Mouse (Mus musculus): ENCODE measurements around the gene Olfr323. TPM values are rescaled to one million over a fixed set of nuclear protein-coding genes. Genes with fewer than 3 reads are reported as not detected.

Gene Olfr323
- polyA plus RNA-seq, 1 experiment from 2014 or later, result not detected

GRCm38 (mm10) chr11:58597837-58598236 is 32.5 kb downstream of the Olfr323 start:
- Histone ChIP-seq H3K27me3 (no peaks in the 10 kb centered on the region), H3K4me2 (no peak overlapping the region), H3K9me3 (no peaks in the 10 kb centered on the region), H3K9ac (no peak overlapping the region), H3K36me3 (no peaks in the 10 kb centered on the region), H3K4me3 (no peak overlapping the region), H3K4me1 (replicated peaks) (no peaks in the 10 kb centered on the region), H3K27ac (replicated peaks) (no peak overlapping the region)
- 90% methylated on average over 13 of the region's 13 CpGs for WGBS
- no peak for ATAC-seq (ENCODE audit: low read depth)

- Histone ChIP-seq H3K4me3 (no peak within 1 kb of the TSS), H3K9me3 (no peaks in the 10 kb centered on the region), H3K9ac (no peak within 1 kb of the TSS), H3K4me1 (replicated peaks) (no peaks in the 10 kb centered on the region), H3K36me3 (no peaks in the 10 kb centered on the region), H3K27ac (replicated peaks) (no peak within 1 kb of the TSS), H3K27me3 (no peaks in the 10 kb centered on the region), H3K4me2 (no peak within 1 kb of the TSS)
- no peak for ATAC-seq (ENCODE audit: low read depth)
- 83% methylated on average over 6 of the region's 6 CpGs for WGBS
Measured at GRCm38 (mm10) chr11:58594814-58595213, 35.5 kb downstream of the Olfr323 start, which contains the start of gene Olfr324. Gene Olfr324 (plus strand): TSS chr11:58595114.

DNA sequence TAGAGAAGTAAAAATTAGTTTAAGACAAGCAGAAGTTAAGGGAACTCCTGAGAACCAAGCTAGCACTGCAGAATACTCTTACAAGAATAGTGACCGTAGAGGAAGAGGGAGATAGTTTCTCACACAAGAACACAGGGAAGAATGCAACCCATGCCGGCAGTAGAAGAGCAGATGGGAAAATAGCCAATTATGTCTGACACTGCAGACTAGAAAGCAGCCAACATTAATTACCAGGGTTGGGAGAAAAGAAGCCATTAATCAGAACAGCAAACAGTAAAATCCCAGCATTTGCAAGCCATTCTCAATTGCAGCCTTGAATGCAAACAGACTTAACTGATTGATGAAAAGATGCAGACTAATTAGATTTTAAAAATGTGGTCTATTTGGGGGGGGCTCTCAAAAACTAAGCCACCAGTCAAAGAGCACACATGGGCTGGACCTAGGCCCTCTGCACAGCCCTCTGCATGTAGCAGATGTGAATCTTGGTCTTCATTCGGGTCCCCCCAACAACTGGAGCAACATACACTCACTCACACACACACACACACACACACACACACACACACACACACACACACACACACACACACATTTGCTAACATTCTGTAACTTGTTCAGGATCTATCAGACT is 41.6 kb downstream of the Olfr323 start:
- ATAC-seq (ENCODE audit: low read depth), result no peak
- Histone ChIP-seq H3K36me3 (no peaks in the 10 kb centered on the region), H3K4me2 (no peak overlapping the region), H3K27ac (replicated peaks) (0 out of 2 replicates have a peak overlapping the region, but pooled peaks have one; percentile 5), H3K27me3 (no peaks in the 10 kb centered on the region), H3K9ac (no peak overlapping the region), H3K4me3 (no peak overlapping the region), H3K9me3 (no peaks in the 10 kb centered on the region), H3K4me1 (replicated peaks) (peaks cover 5% of the 10 kb centered on the region; the same call in 1 of the 2 replicates)
- 37% methylated on average over 3 of the region's 3 CpGs for WGBS

GRCm38 (mm10) chr11:58587898-58588348 is 42.4 kb downstream of the Olfr323 start:
- no peaks in the 10 kb centered on the region for H3K27me3 ChIP-seq
- no peak overlapping the region for H3K9ac ChIP-seq
- WGBS, result 77% methylated on average over 7 of the region's 7 CpGs
- no peaks in the 10 kb centered on the region for H3K36me3 ChIP-seq
- no peak for ATAC-seq (ENCODE audit: low read depth)
- no peak overlapping the region for H3K4me2 ChIP-seq
- H3K27ac ChIP-seq (replicated peaks), result no peak overlapping the region
- H3K4me1 ChIP-seq (replicated peaks), result peaks cover 5% of the 10 kb centered on the region; the same call in 1 of the 2 replicates
- H3K9me3 ChIP-seq, result no peaks in the 10 kb centered on the region
- H3K4me3 ChIP-seq, result no peak overlapping the region

DNA sequence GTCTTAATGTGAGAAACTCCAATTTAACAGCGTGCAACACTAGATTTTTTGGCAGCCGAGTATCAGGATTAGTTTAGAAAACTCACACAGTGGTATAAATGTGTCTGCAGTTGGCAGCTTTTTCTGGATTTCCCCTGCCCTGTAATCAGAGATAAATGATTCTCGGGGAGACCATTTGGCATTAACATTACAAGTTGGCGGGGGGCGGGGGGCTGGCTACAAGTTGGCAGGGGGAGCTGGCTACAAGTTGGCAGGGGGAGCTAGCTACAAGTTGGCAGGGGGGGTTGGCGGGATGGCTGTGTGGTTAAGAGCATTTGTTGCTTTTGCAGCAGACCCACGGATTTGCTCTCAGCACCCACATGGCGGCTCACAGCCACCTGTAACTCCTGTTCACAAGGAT is 51.7 kb downstream of the Olfr323 start:
- 82% methylated on average over 8 of the region's 8 CpGs for WGBS
- Histone ChIP-seq H3K27ac (replicated peaks) (no peak overlapping the region), H3K4me3 (no peak overlapping the region), H3K9me3 (no peaks in the 10 kb centered on the region), H3K9ac (no peak overlapping the region), H3K36me3 (no peaks in the 10 kb centered on the region), H3K4me1 (replicated peaks) (no peaks in the 10 kb centered on the region), H3K27me3 (no peaks in the 10 kb centered on the region), H3K4me2 (no peak overlapping the region)
- ATAC-seq (ENCODE audit: low read depth), result no peak

GRCm38 (mm10) chr11:58577430-58577829 is 52.9 kb downstream of the Olfr323 start, which contains the start of gene Olfr325:
Gene Olfr325 (plus strand): TSS chr11:58577730.
- Histone ChIP-seq H3K4me3 (no peak within 1 kb of the TSS), H3K9me3 (no peaks in the 10 kb centered on the region), H3K36me3 (no peaks in the 10 kb centered on the region), H3K4me1 (replicated peaks) (no peaks in the 10 kb centered on the region), H3K27ac (replicated peaks) (no peak within 1 kb of the TSS), H3K27me3 (no peaks in the 10 kb centered on the region), H3K4me2 (no peak within 1 kb of the TSS), H3K9ac (no peak within 1 kb of the TSS)
- WGBS, result 86% methylated on average over 1 of the region's 1 CpGs
- ATAC-seq (ENCODE audit: low read depth), result no peak

Other genes with a start within 250 kb of the Olfr323 start
- gene 1810065E05Rik, start 209.4 kb downstream of the Olfr323 start, polyA plus RNA-seq (2015; fragmentation: Nextera tagmentation; extraction: Ambion mirVana), result not detected in 2 replicates
- gene Gm12253, start 197.9 kb downstream of the Olfr323 start, polyA plus RNA-seq (2015; fragmentation: Nextera tagmentation; extraction: Ambion mirVana), result not detected in 2 replicates
- not detected in 2 replicates for gene Lypd9, start 177.6 kb downstream of the Olfr323 start, polyA plus RNA-seq (2015; fragmentation: Nextera tagmentation; extraction: Ambion mirVana)
- gene Olfr30, start 168.2 kb downstream of the Olfr323 start, polyA plus RNA-seq (2015; fragmentation: Nextera tagmentation; extraction: Ambion mirVana), result not detected in 2 replicates
- not detected in 2 replicates for gene Olfr332, start 137.9 kb downstream of the Olfr323 start, polyA plus RNA-seq (2015; fragmentation: Nextera tagmentation; extraction: Ambion mirVana)
- gene Olfr331, start 127.9 kb downstream of the Olfr323 start, polyA plus RNA-seq (2015; fragmentation: Nextera tagmentation; extraction: Ambion mirVana), result not detected in 2 replicates
- not detected in 2 replicates for gene Olfr330, start 95.7 kb downstream of the Olfr323 start, polyA plus RNA-seq (2015; fragmentation: Nextera tagmentation; extraction: Ambion mirVana)
- not detected in 2 replicates for gene Olfr329-ps, start 84.1 kb downstream of the Olfr323 start, polyA plus RNA-seq (2015; fragmentation: Nextera tagmentation; extraction: Ambion mirVana)
- gene Olfr328, start 74.9 kb downstream of the Olfr323 start, polyA plus RNA-seq (2015; fragmentation: Nextera tagmentation; extraction: Ambion mirVana), result not detected in 2 replicates
- gene Olfr224, start 59.9 kb downstream of the Olfr323 start, polyA plus RNA-seq (2015; fragmentation: Nextera tagmentation; extraction: Ambion mirVana), result 0.14 TPM in 1 of 2 replicates, not detected in the other
- not detected in 2 replicates for gene Olfr325, start 52.8 kb downstream of the Olfr323 start, polyA plus RNA-seq (2015; fragmentation: Nextera tagmentation; extraction: Ambion mirVana)
- 0.08 TPM in 1 of 2 replicates, not detected in the other for gene Olfr324, start 35.4 kb downstream of the Olfr323 start, polyA plus RNA-seq (2015; fragmentation: Nextera tagmentation; extraction: Ambion mirVana)
- not detected in 2 replicates for gene 2210407C18Rik, start 14.4 kb downstream of the Olfr323 start, polyA plus RNA-seq (2015; fragmentation: Nextera tagmentation; extraction: Ambion mirVana)
- gene Trim58, start 10.0 kb upstream of the Olfr323 start, polyA plus RNA-seq (2015; fragmentation: Nextera tagmentation; extraction: Ambion mirVana), result 0.11 and 0.22 TPM in 2 replicates
- gene Olfr322, start 28.3 kb upstream of the Olfr323 start, polyA plus RNA-seq (2015; fragmentation: Nextera tagmentation; extraction: Ambion mirVana), result 0.07 TPM in 1 of 2 replicates, not detected in the other
- gene Olfr320, start 50.6 kb upstream of the Olfr323 start, polyA plus RNA-seq (2015; fragmentation: Nextera tagmentation; extraction: Ambion mirVana), result not detected in 2 replicates
- gene Olfr319, start 68.7 kb upstream of the Olfr323 start, polyA plus RNA-seq (2015; fragmentation: Nextera tagmentation; extraction: Ambion mirVana), result not detected in 2 replicates
- not detected in 2 replicates for gene Olfr318, start 93.5 kb upstream of the Olfr323 start, polyA plus RNA-seq (2015; fragmentation: Nextera tagmentation; extraction: Ambion mirVana)
- 0.14 and 0.20 TPM in 2 replicates for gene Olfr317, start 108.7 kb upstream of the Olfr323 start, polyA plus RNA-seq (2015; fragmentation: Nextera tagmentation; extraction: Ambion mirVana)
- not detected in 2 replicates for gene Olfr316, start 122.2 kb upstream of the Olfr323 start, polyA plus RNA-seq (2015; fragmentation: Nextera tagmentation; extraction: Ambion mirVana)
- not detected in 2 replicates for gene Olfr315, start 142.7 kb upstream of the Olfr323 start, polyA plus RNA-seq (2015; fragmentation: Nextera tagmentation; extraction: Ambion mirVana)
- not detected in 2 replicates for gene Olfr314, start 152.5 kb upstream of the Olfr323 start, polyA plus RNA-seq (2015; fragmentation: Nextera tagmentation; extraction: Ambion mirVana)
- 7.7 and 7.8 TPM in 2 replicates for gene Fam183b, start 171.5 kb upstream of the Olfr323 start, polyA plus RNA-seq (2015; fragmentation: Nextera tagmentation; extraction: Ambion mirVana)
- not detected in 2 replicates for gene Olfr313, start 184.5 kb upstream of the Olfr323 start, polyA plus RNA-seq (2015; fragmentation: Nextera tagmentation; extraction: Ambion mirVana)
- gene Olfr312, start 198.7 kb upstream of the Olfr323 start, polyA plus RNA-seq (2015; fragmentation: Nextera tagmentation; extraction: Ambion mirVana), result not detected in 2 replicates
- not detected in 2 replicates for gene Olfr311, start 208.8 kb upstream of the Olfr323 start, polyA plus RNA-seq (2015; fragmentation: Nextera tagmentation; extraction: Ambion mirVana)
- 19.1 and 22.3 TPM in 2 replicates for gene Gm12258, start 216.7 kb upstream of the Olfr323 start, polyA plus RNA-seq (2015; fragmentation: Nextera tagmentation; extraction: Ambion mirVana)
- gene 2810021J22Rik, start 236.7 kb upstream of the Olfr323 start, polyA plus RNA-seq (2015; fragmentation: Nextera tagmentation; extraction: Ambion mirVana), result 11.1 and 13.0 TPM in 2 replicates

Data from neural tube, embryonic 13.5 days (tissue).